Mouse (Mus musculus) midbrain, embryonic 16.5 days (tissue): ENCODE measurements around the gene Mgst2. TPM values are rescaled to one million over a fixed set of nuclear protein-coding genes. Genes with fewer than 3 reads are reported as not detected.

ENCODE experiments used
- ATAC-seq: fragments of 200-750 bp; cut with Nextera tagmentation; 2 replicates; pipeline ENCODE4 v1.8.0; 2017; ENCODE audit warnings: moderate TSS enrichment
- H3K27ac ChIP-seq: fragments of 300-500 bp; sonication (generic); 2 replicates; pipeline ENCODE4 v1.5.1; 2014; ENCODE audit warnings: mild to moderate bottlenecking, low read length, mixed read lengths
- H3K27me3 ChIP-seq: fragments of 300-500 bp; sonication (generic); 2 replicates; pipeline ENCODE4 v1.6.1; 2014; ENCODE audit warnings: low read depth, low read length, mixed read lengths; ENCODE audit not compliant: control insufficient read depth, insufficient read depth
- H3K36me3 ChIP-seq: fragments of 300-500 bp; sonication (generic); 2 replicates; pipeline ENCODE4 v1.6.1; 2014; ENCODE audit warnings: mild to moderate bottlenecking, low read length, moderate library complexity, mixed read lengths; ENCODE audit not compliant: control insufficient read depth, insufficient read depth
- H3K4me1 ChIP-seq: fragments of 300-500 bp; sonication (generic); 2 replicates; pipeline ENCODE4 v1.6.1; 2014; ENCODE audit warnings: mild to moderate bottlenecking, low read length, mixed read lengths; ENCODE audit not compliant: control insufficient read depth, insufficient read depth
- H3K4me2 ChIP-seq: fragments of 300-500 bp; sonication (generic); 2 replicates; pipeline ENCODE4 v1.6.1; 2014; ENCODE audit warnings: mild to moderate bottlenecking, low read length, mixed read lengths
- H3K4me3 ChIP-seq: fragments of 300-500 bp; sonication (generic); 2 replicates; pipeline ENCODE4 v1.5.1; 2014; ENCODE audit warnings: low read depth, mild to moderate bottlenecking, low read length, moderate library complexity, mixed read lengths
- H3K9ac ChIP-seq: fragments of 300-500 bp; sonication (generic); 2 replicates; pipeline ENCODE4 v1.6.1; 2014; ENCODE audit warnings: low read depth, low read length, mixed read lengths
- H3K9me3 ChIP-seq: fragments of 300-500 bp; sonication (generic); replicated peaks from 2 replicates; pipeline ENCODE4 v1.6.1; 2014; ENCODE audit warnings: mild to moderate bottlenecking, low read length, mixed read lengths; ENCODE audit not compliant: control insufficient read depth, poor library complexity, severe bottlenecking
- WGBS: fragments of 180-500 bp; shearing (Covaris S2); extraction: QIAGEN DNeasy Blood & Tissue Kit; methylation state at CpG from one replicate; pipeline ENCODE4 v1.1.7; 2014; 5-methylcytosine and 5-hydroxymethylcytosine counted together
- polyA plus RNA-seq: library from polyadenylated mRNA; unstranded; fragments of >200 nt; fragmentation: Nextera tagmentation; extraction: Ambion mirVana; gene quantifications from 2 replicates; pipeline ENCODE4 v1.2.1, GENCODE M21; 2015

The Mgst2 gene
- polyA plus RNA-seq, 1 experiment from 2014 or later: 0.94 TPM

- no peak overlapping the region for H3K27ac ChIP-seq
- no peak overlapping the region for H3K4me3 ChIP-seq
- no peak overlapping the region for H3K9ac ChIP-seq
- H3K4me1 ChIP-seq: peaks cover 14% of the 10 kb centered on the region
- H3K27me3 ChIP-seq: no peaks in the 10 kb centered on the region; the same call in 1 of the 2 replicates
- 86% methylated on average over 8 of the region's 8 CpGs for WGBS
- H3K4me2 ChIP-seq: no peak overlapping the region
- no peaks in the 10 kb centered on the region for H3K9me3 ChIP-seq
- ATAC-seq: no peak
- H3K36me3 ChIP-seq: no peaks in the 10 kb centered on the region
Observed at GRCm38 (mm10) chr3:51649426-51649825, 10.7 kb upstream of the Mgst2 start.

- H3K27ac ChIP-seq: no peak overlapping the region
- 85% methylated on average over 8 of the region's 8 CpGs for WGBS
- H3K9ac ChIP-seq: no peak overlapping the region
- ATAC-seq: no peak
- peaks cover 14% of the 10 kb centered on the region for H3K4me1 ChIP-seq
- H3K27me3 ChIP-seq: no peaks in the 10 kb centered on the region
- H3K36me3 ChIP-seq: no peaks in the 10 kb centered on the region
- H3K4me3 ChIP-seq: no peak overlapping the region
- H3K4me2 ChIP-seq: no peak overlapping the region
- H3K9me3 ChIP-seq: no peaks in the 10 kb centered on the region
Observed at GRCm38 (mm10) chr3:51649986-51650385, 10.2 kb upstream of the Mgst2 start.

GRCm38 (mm10) chr3:51651149-51651548, 9.0 kb upstream of the Mgst2 start:
- H3K9me3 ChIP-seq: no peaks in the 10 kb centered on the region
- 69% methylated on average over 2 of the region's 2 CpGs for WGBS
- H3K27ac ChIP-seq: no peak overlapping the region
- H3K4me2 ChIP-seq: no peak overlapping the region
- H3K27me3 ChIP-seq: no peaks in the 10 kb centered on the region
- ATAC-seq: peak; percentile 84
- no peaks in the 10 kb centered on the region for H3K36me3 ChIP-seq
- H3K4me3 ChIP-seq: no peak overlapping the region
- H3K4me1 ChIP-seq: peaks cover 14% of the 10 kb centered on the region
- H3K9ac ChIP-seq: no peak overlapping the region

- 3% methylated on average over 9 of the region's 9 CpGs for WGBS
- H3K27ac ChIP-seq: no peak overlapping the region
- H3K9ac ChIP-seq: 0 out of 2 replicates have a peak overlapping the region, but pooled peaks have one; percentile 35
- no peak overlapping the region for H3K4me3 ChIP-seq
- no peaks in the 10 kb centered on the region for H3K36me3 ChIP-seq
- no peaks in the 10 kb centered on the region for H3K9me3 ChIP-seq
- ATAC-seq: peak; percentile 36; the same call in 1 of the 2 replicates
- no peaks in the 10 kb centered on the region for H3K27me3 ChIP-seq
- peak overlapping the region; percentile 31 for H3K4me2 ChIP-seq
- H3K4me1 ChIP-seq: peaks cover 14% of the 10 kb centered on the region
Observed at GRCm38 (mm10) chr3:51652292-51652691, 7.9 kb upstream of the Mgst2 start.

- 3% methylated on average over 9 of the region's 9 CpGs for WGBS
- H3K4me1 ChIP-seq: peaks cover 14% of the 10 kb centered on the region
- H3K27ac ChIP-seq: no peak overlapping the region
- no peaks in the 10 kb centered on the region for H3K27me3 ChIP-seq
- H3K4me2 ChIP-seq: peak overlapping the region; percentile 31
- H3K9ac ChIP-seq: 0 out of 2 replicates have a peak overlapping the region, but pooled peaks have one; percentile 35
- no peak for ATAC-seq
- no peaks in the 10 kb centered on the region for H3K36me3 ChIP-seq
- no peak overlapping the region for H3K4me3 ChIP-seq
- H3K9me3 ChIP-seq: no peaks in the 10 kb centered on the region
Observed at GRCm38 (mm10) chr3:51652701-51653100, 7.5 kb upstream of the Mgst2 start.

- ATAC-seq: no peak
- Histone ChIP-seq H3K36me3 (no peaks in the 10 kb centered on the region), H3K4me3 (no peak overlapping the region), H3K4me1 (peaks cover 11% of the 10 kb centered on the region), H3K4me2 (no peak overlapping the region), H3K9ac (no peak overlapping the region), H3K27ac (no peak overlapping the region), H3K9me3 (no peaks in the 10 kb centered on the region), H3K27me3 (no peaks in the 10 kb centered on the region)
- WGBS: 84% methylated on average over 6 of the region's 6 CpGs
Observed at GRCm38 (mm10) chr3:51654303-51655055, 5.7 kb upstream of the Mgst2 start.

- no peaks in the 10 kb centered on the region for H3K27me3 ChIP-seq
- no peak for ATAC-seq
- H3K4me1 ChIP-seq: no peaks in the 10 kb centered on the region
- H3K27ac ChIP-seq: no peak overlapping the region
- H3K9ac ChIP-seq: no peak overlapping the region
- WGBS: 88% methylated on average over 5 of the region's 5 CpGs
- H3K9me3 ChIP-seq: no peaks in the 10 kb centered on the region
- H3K4me2 ChIP-seq: no peak overlapping the region
- no peak overlapping the region for H3K4me3 ChIP-seq
- H3K36me3 ChIP-seq: no peaks in the 10 kb centered on the region
Observed at GRCm38 (mm10) chr3:51659415-51659814, 745 bp upstream of the Mgst2 start.

- Histone ChIP-seq H3K36me3 (no peaks in the 10 kb centered on the region), H3K27me3 (no peaks in the 10 kb centered on the region), H3K9ac (no peak overlapping the region), H3K4me2 (no peak overlapping the region), H3K9me3 (no peaks in the 10 kb centered on the region), H3K4me1 (no peaks in the 10 kb centered on the region), H3K4me3 (no peak overlapping the region), H3K27ac (no peak overlapping the region)
- ATAC-seq: no peak
- 74% methylated on average over 3 of the region's 3 CpGs for WGBS
Observed at GRCm38 (mm10) chr3:51660821-51661276, 689 bp downstream of the Mgst2 start.

GRCm38 (mm10) chr3:51661376-51661775, 1.2 kb downstream of the Mgst2 start:
- no peak for ATAC-seq
- Histone ChIP-seq H3K4me1 (no peaks in the 10 kb centered on the region), H3K36me3 (no peaks in the 10 kb centered on the region), H3K27me3 (no peaks in the 10 kb centered on the region), H3K27ac (no peak overlapping the region), H3K9ac (no peak overlapping the region), H3K9me3 (no peaks in the 10 kb centered on the region), H3K4me3 (no peak overlapping the region), H3K4me2 (no peak overlapping the region)
- 73% methylated on average over 5 of the region's 5 CpGs for WGBS
